Mouse (Mus musculus) yolk sac, embryonic 10.5 days (tissue): ENCODE results near the gene Rnf4.

Experiments used
- DNase-seq: peaks from one replicate; pipeline ENCODE4 v3.0.0-alpha.2; 2017; ENCODE audit warnings: low spot score

Gene Rnf4

GRCm38 (mm10) chr5:34336775-34337450 lies 824 bp downstream of the Rnf4 start:
- peak; percentile 73 for DNase-seq

GRCm38 (mm10) chr5:34340246-34340645 lies 4.2 kb downstream of the Rnf4 start:
- DNase-seq: no peak

GRCm38 (mm10) chr5:34352084-34352631 lies 16.1 kb downstream of the Rnf4 start:
- no peak for DNase-seq

- no peak for DNase-seq
These were observed 24.2 kb downstream of the Rnf4 start for GRCm38 (mm10) chr5:34360261-34360660.

GRCm38 (mm10) chr5:34363115-34363514 lies 27.0 kb downstream of the Rnf4 start:
- DNase-seq: no peak

GRCm38 (mm10) chr5:34368551-34369290 lies 32.6 kb downstream of the Rnf4 start:
- DNase-seq: no peak

- peak; percentile 96 for DNase-seq
These were observed 33.4 kb downstream of the Rnf4 start, which contains the start of gene Fam193a for GRCm38 (mm10) chr5:34369341-34370021. Gene Fam193a (plus strand): TSS chr5:34369933.

GRCm38 (mm10) chr5:34370022-34370823 lies 34.1 kb downstream of the Rnf4 start:
- DNase-seq: peak; percentile 12

- no peak for DNase-seq
These were observed 34.8 kb downstream of the Rnf4 start for GRCm38 (mm10) chr5:34370840-34371239.

GRCm38 (mm10) chr5:34372141-34372540 lies 36.1 kb downstream of the Rnf4 start:
- DNase-seq: no peak

- DNase-seq: no peak
These were observed 36.5 kb downstream of the Rnf4 start for GRCm38 (mm10) chr5:34372541-34372940.

GRCm38 (mm10) chr5:34378787-34379186 lies 42.7 kb downstream of the Rnf4 start:
- DNase-seq: no peak

- no peak for DNase-seq
These were observed 45.6 kb downstream of the Rnf4 start for GRCm38 (mm10) chr5:34381700-34382099.

- no peak for DNase-seq
These were observed 49.5 kb downstream of the Rnf4 start for GRCm38 (mm10) chr5:34385616-34386015.

- no peak for DNase-seq
These were observed 50.7 kb downstream of the Rnf4 start for GRCm38 (mm10) chr5:34386744-34387143.

- no peak for DNase-seq
These were observed 57.2 kb downstream of the Rnf4 start for GRCm38 (mm10) chr5:34393251-34393650.

- no peak for DNase-seq
These were observed 59.3 kb downstream of the Rnf4 start for GRCm38 (mm10) chr5:34395347-34395746.

GRCm38 (mm10) chr5:34395850-34396540 lies 59.9 kb downstream of the Rnf4 start:
- no peak for DNase-seq

- no peak for DNase-seq
These were observed 61.8 kb downstream of the Rnf4 start for GRCm38 (mm10) chr5:34397866-34398265.

- DNase-seq: no peak
These were observed 62.2 kb downstream of the Rnf4 start for GRCm38 (mm10) chr5:34398326-34398725.
